Mouse (Mus musculus) E14TG2a.4 (cell line): ENCODE data around the gene Stac2.

Experiments used
- H3K27me3 ChIP-seq: 2 replicates; pipeline ENCODE4 v1.6.1; 2014; ENCODE audit warnings: low read length, control low read depth; ENCODE audit not compliant: insufficient read depth
- H3K36me3 ChIP-seq: 2 replicates; pipeline ENCODE4 v1.6.1; 2014; ENCODE audit warnings: low read length, control low read depth; ENCODE audit not compliant: insufficient read depth
- H3K4me1 ChIP-seq: replicated peaks from 2 replicates; pipeline ENCODE4 v1.6.1; 2014; ENCODE audit warnings: low read depth, low read length, control low read depth
- H3K4me3 ChIP-seq: replicated peaks from 2 replicates; pipeline ENCODE4 v1.5.1; 2014; ENCODE audit warnings: mild to moderate bottlenecking, low read length
- H3K9me3 ChIP-seq: 2 replicates; pipeline ENCODE4 v1.6.1; 2014; ENCODE audit warnings: low read length, control low read depth
- CTCF ChIP-seq: conservative IDR thresholded peaks from 2 replicates; pipeline ENCODE4 v1.5.1; 2014; ENCODE audit warnings: low read length
- NANOG ChIP-seq: IDR thresholded peaks from 2 replicates; pipeline ENCODE4 v1.6.1; 2014; ENCODE audit warnings: borderline replicate concordance, low read length, mixed read lengths
- POU5F1 ChIP-seq: IDR thresholded peaks from 2 replicates; pipeline ENCODE4 v1.6.1; 2014; ENCODE audit warnings: low read length, borderline replicate concordance

The Stac2 gene

GRCm38 (mm10) chr11:98031443-98031770 is 21.9 kb downstream of the Stac2 start:
- Histone ChIP-seq H3K4me1 (peaks cover 59% of the 10 kb centered on the region), H3K4me3 (no peak overlapping the region), H3K27me3 (peaks cover 19% of the 10 kb centered on the region), H3K36me3 (peaks cover 41% of the 10 kb centered on the region), H3K9me3 (no peaks in the 10 kb centered on the region)
- peak; percentile 82 for TF ChIP-seq CTCF
- no peak for TF ChIP-seq NANOG

GRCm38 (mm10) chr11:98030701-98031442 is 22.4 kb downstream of the Stac2 start:
- Histone ChIP-seq H3K4me1 (peaks cover 58% of the 10 kb centered on the region), H3K27me3 (peaks cover 14% of the 10 kb centered on the region), H3K36me3 (peaks cover 41% of the 10 kb centered on the region), H3K4me3 (no peak overlapping the region), H3K9me3 (no peaks in the 10 kb centered on the region)
- no peak for TF ChIP-seq CTCF
- no peak for TF ChIP-seq NANOG
- no peak for TF ChIP-seq POU5F1

- peaks cover 41% of the 10 kb centered on the region for H3K36me3 ChIP-seq
- no peaks in the 10 kb centered on the region for H3K9me3 ChIP-seq
- H3K4me1 ChIP-seq: peaks cover 64% of the 10 kb centered on the region
- no peak for TF ChIP-seq CTCF
- TF ChIP-seq NANOG: no peak
- TF ChIP-seq POU5F1: no peak
- no peaks in the 10 kb centered on the region for H3K27me3 ChIP-seq
- peak overlapping the region; percentile 100 for H3K4me3 ChIP-seq
These were observed 25.5 kb downstream of the Stac2 start for GRCm38 (mm10) chr11:98027785-98028184.

GRCm38 (mm10) chr11:98027297-98027688 is 26.0 kb downstream of the Stac2 start:
- H3K9me3 ChIP-seq: no peaks in the 10 kb centered on the region
- H3K36me3 ChIP-seq: peaks cover 41% of the 10 kb centered on the region
- peaks cover 61% of the 10 kb centered on the region for H3K4me1 ChIP-seq
- peak overlapping the region; percentile 100 for H3K4me3 ChIP-seq
- no peaks in the 10 kb centered on the region for H3K27me3 ChIP-seq
- TF ChIP-seq NANOG (no peak), CTCF (no peak), POU5F1 (no peak)

- peak within 1 kb of the TSS; percentile 100 for H3K4me3 ChIP-seq
- H3K36me3 ChIP-seq: peaks cover 41% of the 10 kb centered on the region
- H3K9me3 ChIP-seq: no peaks in the 10 kb centered on the region
- H3K27me3 ChIP-seq: peaks cover 5% of the 10 kb centered on the region; the same call in 1 of the 2 replicates
- TF ChIP-seq CTCF (no peak), NANOG (no peak), POU5F1 (no peak)
- H3K4me1 ChIP-seq: peaks cover 60% of the 10 kb centered on the region
These were observed 26.5 kb downstream of the Stac2 start, which contains the start of gene Rpl19 for GRCm38 (mm10) chr11:98026570-98027296. Gene Rpl19, plus strand, starts transcription at chr11:98026710.

GRCm38 (mm10) chr11:98026248-98026569 is 27.1 kb downstream of the Stac2 start:
- Histone ChIP-seq H3K9me3 (no peaks in the 10 kb centered on the region), H3K27me3 (peaks cover 5% of the 10 kb centered on the region; the same call in 1 of the 2 replicates), H3K4me3 (peak overlapping the region; percentile 100), H3K4me1 (peaks cover 62% of the 10 kb centered on the region), H3K36me3 (peaks cover 39% of the 10 kb centered on the region)
- no peak for TF ChIP-seq POU5F1
- TF ChIP-seq CTCF: no peak
- TF ChIP-seq NANOG: no peak

GRCm38 (mm10) chr11:98024516-98024915 is 28.7 kb downstream of the Stac2 start:
- H3K9me3 ChIP-seq: no peaks in the 10 kb centered on the region
- TF ChIP-seq CTCF (no peak), NANOG (no peak)
- no peak overlapping the region for H3K4me3 ChIP-seq
- H3K4me1 ChIP-seq: peaks cover 62% of the 10 kb centered on the region
- H3K36me3 ChIP-seq: peaks cover 22% of the 10 kb centered on the region
- H3K27me3 ChIP-seq: peaks cover 5% of the 10 kb centered on the region; the same call in 1 of the 2 replicates

GRCm38 (mm10) chr11:98022555-98023371 is 30.5 kb downstream of the Stac2 start, which contains the start of gene Cacnb1:
Gene Cacnb1, minus strand, starts transcription at chr11:98023034.
- peaks cover 5% of the 10 kb centered on the region; the same call in 1 of the 2 replicates for H3K27me3 ChIP-seq
- no peaks in the 10 kb centered on the region for H3K9me3 ChIP-seq
- peak within 1 kb of the TSS; percentile 92 for H3K4me3 ChIP-seq
- H3K4me1 ChIP-seq: peaks cover 64% of the 10 kb centered on the region
- TF ChIP-seq CTCF (no peak), POU5F1 (no peak), NANOG (no peak)
- peaks cover 16% of the 10 kb centered on the region for H3K36me3 ChIP-seq
